Mouse (Mus musculus) midbrain, embryonic 15.5 days (tissue): ENCODE measurements around the gene Hip1r. TPM values are rescaled to one million over a fixed set of nuclear protein-coding genes. Genes with fewer than 3 reads are reported as not detected.

Experiments used
- ATAC-seq: fragments of 200-750 bp; cut with Nextera tagmentation; replicated peaks from 2 replicates; pipeline ENCODE4 v1.8.0; 2017; ENCODE audit warnings: moderate TSS enrichment
- H3K27ac ChIP-seq: fragments of 300-500 bp; sonication (generic); 2 replicates; pipeline ENCODE4 v1.5.1; 2015; ENCODE audit warnings: mild to moderate bottlenecking, inconsistent platforms
- H3K27me3 ChIP-seq: fragments of 300-500 bp; sonication (generic); replicated peaks from 2 replicates; pipeline ENCODE4 v1.6.1; 2015; ENCODE audit warnings: inconsistent platforms
- H3K36me3 ChIP-seq: fragments of 300-500 bp; sonication (generic); replicated peaks from 2 replicates; pipeline ENCODE4 v1.6.1; 2015; ENCODE audit warnings: inconsistent platforms
- H3K4me1 ChIP-seq: fragments of 300-500 bp; sonication (generic); 2 replicates; pipeline ENCODE4 v1.6.1; 2015; ENCODE audit warnings: inconsistent platforms
- H3K4me2 ChIP-seq: fragments of 300-500 bp; sonication (generic); 2 replicates; pipeline ENCODE4 v1.6.1; 2015; ENCODE audit warnings: inconsistent platforms, mild to moderate bottlenecking, moderate library complexity
- H3K4me3 ChIP-seq: fragments of 300-500 bp; sonication (generic); 2 replicates; pipeline ENCODE4 v1.5.1; 2015; ENCODE audit warnings: mild to moderate bottlenecking, inconsistent platforms
- H3K9ac ChIP-seq: fragments of 300-500 bp; sonication (generic); 2 replicates; pipeline ENCODE4 v1.6.1; 2015; ENCODE audit warnings: mild to moderate bottlenecking, inconsistent platforms
- H3K9me3 ChIP-seq: fragments of 300-500 bp; sonication (generic); 2 replicates; pipeline ENCODE4 v1.6.1; 2016; ENCODE audit warnings: inconsistent platforms
- WGBS: fragments of 180-500 bp; shearing (Covaris S2); methylation state at CpG from one replicate; pipeline ENCODE4 v1.1.7; 2015; ENCODE audit warnings: mixed read lengths; 5-methylcytosine and 5-hydroxymethylcytosine counted together
- polyA plus RNA-seq: library from polyadenylated mRNA; unstranded; fragments of >200 nt; fragmentation: Nextera tagmentation; extraction: Ambion mirVana; gene quantifications from 2 replicates; pipeline ENCODE4 v1.2.1, GENCODE M21; 2015

The Hip1r gene
- 29.8 and 30.7 TPM in 2 replicates for polyA plus RNA-seq

DNA sequence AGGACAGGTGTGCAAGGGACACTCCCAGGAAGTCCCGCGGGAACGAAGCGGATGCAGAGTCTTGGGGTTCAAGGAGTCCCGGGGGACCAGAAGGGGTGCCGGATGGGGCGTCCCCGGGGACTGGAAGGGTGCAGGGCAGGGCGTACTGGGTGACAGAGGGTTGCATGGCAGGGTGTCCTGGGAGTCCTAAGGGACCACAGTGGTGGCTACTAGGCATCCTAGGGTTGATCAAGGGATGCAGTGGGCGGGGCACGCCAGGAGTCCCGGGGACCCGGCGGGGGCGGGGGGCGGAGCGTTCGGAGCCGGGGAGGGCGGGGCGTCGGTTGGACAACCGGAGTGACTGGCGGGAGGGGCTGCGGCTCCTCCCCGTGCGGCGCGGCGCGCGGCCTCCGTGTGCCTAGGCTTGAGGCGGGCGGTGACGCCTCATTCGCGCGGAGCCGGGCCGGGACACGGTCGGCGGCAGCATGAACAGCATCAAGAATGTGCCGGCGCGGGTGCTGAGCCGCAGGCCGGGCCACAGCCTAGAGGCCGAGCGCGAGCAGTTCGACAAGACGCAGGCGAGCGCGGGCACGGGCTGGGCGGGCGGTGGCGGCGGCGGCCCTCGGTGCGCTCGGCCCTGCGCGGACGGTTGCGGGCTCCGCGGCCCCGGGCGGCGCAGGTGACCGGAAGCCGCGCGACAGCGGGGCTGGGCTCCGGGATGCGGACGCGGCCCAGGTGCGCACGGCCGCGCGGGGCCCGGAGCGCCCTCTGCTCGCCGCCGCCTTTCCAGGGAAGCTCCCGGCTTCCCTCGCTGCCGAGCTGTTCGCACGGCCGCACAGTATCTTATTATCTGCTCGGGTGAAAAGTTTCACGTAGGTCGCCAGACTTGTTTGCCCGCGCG, at the start of gene Hip1r:
Hip1r (plus strand) TSS at position 330 of the 880 bp plus-strand sequence.
- Histone ChIP-seq H3K4me2 (peak within 1 kb of the TSS; percentile 90), H3K4me3 (peak within 1 kb of the TSS; percentile 64), H3K27me3 (0 out of 2 replicates have a peak, but pooled peaks cover 3% of the 10 kb centered on the region), H3K36me3 (no peaks in the 10 kb centered on the region), H3K27ac (peak within 1 kb of the TSS; percentile 46; the same call in 1 of the 2 replicates), H3K9me3 (no peaks in the 10 kb centered on the region), H3K4me1 (peaks cover 16% of the 10 kb centered on the region), H3K9ac (peak within 1 kb of the TSS; percentile 54)
- WGBS, result under 1% methylated on average over 88 of the region's 106 CpGs
- ATAC-seq, result peak; percentile 80

DNA sequence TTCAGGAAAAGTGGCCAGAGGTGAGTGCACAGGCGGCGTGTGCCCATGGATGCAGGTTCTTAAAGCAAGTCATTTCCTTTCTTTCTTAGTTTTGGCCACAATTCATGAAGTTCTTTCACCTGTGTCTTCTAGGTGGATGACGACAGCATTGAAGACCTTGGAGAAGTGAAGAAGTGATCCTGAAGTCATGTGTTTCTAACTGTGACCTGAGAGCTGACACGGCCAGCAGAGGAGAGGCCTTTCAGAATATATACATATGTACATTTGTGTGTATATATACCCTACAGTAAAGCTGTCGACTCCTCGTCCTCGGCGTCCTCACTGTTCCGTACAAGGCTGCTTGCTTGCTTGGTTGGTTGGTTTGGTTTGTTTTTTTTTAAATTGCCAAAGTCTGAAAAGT, 46.3 kb upstream of the Hip1r start, which contains the start of gene Gm43518:
Gm43518 (plus strand) TSS at position 301 of the 400 bp plus-strand sequence.
- H3K9me3 ChIP-seq, result no peaks in the 10 kb centered on the region
- WGBS, result 96% methylated on average over 9 of the region's 9 CpGs
- H3K9ac ChIP-seq, result no peak within 1 kb of the TSS
- no peak for ATAC-seq
- peaks cover 8% of the 10 kb centered on the region; the same call in 1 of the 2 replicates for H3K4me1 ChIP-seq
- no peak within 1 kb of the TSS for H3K4me3 ChIP-seq
- H3K4me2 ChIP-seq, result no peak within 1 kb of the TSS
- peaks cover 55% of the 10 kb centered on the region for H3K36me3 ChIP-seq
- no peak within 1 kb of the TSS for H3K27ac ChIP-seq
- H3K27me3 ChIP-seq, result no peaks in the 10 kb centered on the region

DNA sequence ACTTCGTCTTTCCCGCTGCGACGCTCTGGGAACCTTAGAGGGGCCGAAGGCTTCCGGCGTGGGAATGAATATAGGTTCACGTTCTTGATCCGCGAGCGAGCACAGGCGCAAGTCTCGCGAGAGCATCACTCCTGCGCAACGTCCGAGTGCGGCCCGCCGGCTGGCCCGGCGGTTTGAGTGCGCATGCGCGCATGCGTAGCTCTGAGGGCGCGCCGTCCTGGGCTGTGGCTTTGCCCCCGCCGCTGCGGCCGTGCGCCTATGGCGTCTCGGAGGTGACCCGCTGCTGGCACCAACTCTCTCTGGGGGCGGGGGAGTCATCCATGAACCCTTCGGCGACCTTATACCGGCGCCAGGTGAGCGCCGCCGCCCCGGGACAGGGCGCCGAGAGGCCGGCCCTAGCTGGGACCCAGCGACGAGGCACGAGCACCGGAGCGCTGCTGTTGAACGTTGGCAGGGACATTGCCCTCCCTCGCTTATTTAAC, 42.9 kb upstream of the Hip1r start, which contains the start of gene Ccdc62:
Ccdc62 (plus strand) TSS at position 172 of the 482 bp plus-strand sequence.
- Histone ChIP-seq H3K27me3 (no peaks in the 10 kb centered on the region), H3K9ac (peak within 1 kb of the TSS; percentile 70), H3K4me3 (peak within 1 kb of the TSS; percentile 50), H3K4me1 (peaks cover 8% of the 10 kb centered on the region; the same call in 1 of the 2 replicates), H3K4me2 (peak within 1 kb of the TSS; percentile 67), H3K36me3 (peaks cover 23% of the 10 kb centered on the region), H3K9me3 (no peaks in the 10 kb centered on the region), H3K27ac (peak within 1 kb of the TSS; percentile 91)
- WGBS, result under 1% methylated on average over 56 of the region's 56 CpGs
- ATAC-seq, result peak; percentile 98

DNA sequence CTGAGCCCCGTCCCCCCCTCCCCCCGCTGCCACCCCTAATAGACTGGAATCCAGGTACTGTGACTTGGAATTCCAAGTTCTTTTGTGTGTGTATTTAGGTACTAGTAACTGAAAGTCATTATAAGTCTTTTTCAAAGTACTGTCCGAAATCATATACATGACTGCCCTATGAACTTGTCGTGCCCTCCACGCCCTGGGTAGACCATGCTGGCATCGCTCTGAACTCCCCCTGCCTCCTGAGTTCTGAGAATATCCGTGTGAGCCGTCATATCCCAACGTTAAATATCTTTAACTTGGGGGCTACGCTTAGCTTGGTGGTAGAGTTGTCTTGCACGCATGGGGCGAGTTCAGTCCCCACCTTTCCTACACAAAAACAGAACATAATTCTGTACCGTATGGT, 42.3 kb upstream of the Hip1r start:
- Histone ChIP-seq H3K9me3 (no peaks in the 10 kb centered on the region), H3K4me1 (peaks cover 8% of the 10 kb centered on the region; the same call in 1 of the 2 replicates), H3K36me3 (peaks cover 17% of the 10 kb centered on the region), H3K9ac (peak overlapping the region; percentile 70), H3K4me2 (peak overlapping the region; percentile 67), H3K27me3 (no peaks in the 10 kb centered on the region), H3K4me3 (peak overlapping the region; percentile 50), H3K27ac (peak overlapping the region; percentile 91)
- 52% methylated on average over 13 of the region's 13 CpGs for WGBS
- peak; percentile 25; the same call in 1 of the 2 replicates for ATAC-seq

DNA sequence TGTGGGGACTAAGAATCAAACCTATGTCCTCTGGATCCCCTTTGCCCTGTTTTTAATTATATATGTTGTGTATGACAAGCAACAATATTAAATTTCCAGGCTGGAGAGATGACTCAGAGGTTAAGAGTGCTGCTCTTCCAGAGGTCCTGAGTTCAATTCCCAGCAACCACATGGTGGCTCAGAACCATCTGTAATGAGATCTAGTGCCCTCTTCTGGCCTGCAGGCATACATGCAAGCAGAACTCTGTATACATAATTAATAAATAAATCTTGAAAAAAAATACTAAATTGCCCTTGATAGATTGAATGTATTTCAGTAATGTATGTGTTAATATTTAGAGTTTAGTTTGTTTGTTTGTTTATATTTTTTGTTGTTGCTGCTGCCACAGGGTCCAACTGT, 40.5 kb upstream of the Hip1r start:
- Histone ChIP-seq H3K27me3 (no peaks in the 10 kb centered on the region), H3K27ac (no peak overlapping the region), H3K36me3 (peaks cover 1% of the 10 kb centered on the region; the same call in 1 of the 2 replicates), H3K9ac (no peak overlapping the region), H3K4me3 (no peak overlapping the region), H3K4me1 (peaks cover 8% of the 10 kb centered on the region; the same call in 1 of the 2 replicates), H3K4me2 (no peak overlapping the region), H3K9me3 (no peaks in the 10 kb centered on the region)
- ATAC-seq, result no peak

DNA sequence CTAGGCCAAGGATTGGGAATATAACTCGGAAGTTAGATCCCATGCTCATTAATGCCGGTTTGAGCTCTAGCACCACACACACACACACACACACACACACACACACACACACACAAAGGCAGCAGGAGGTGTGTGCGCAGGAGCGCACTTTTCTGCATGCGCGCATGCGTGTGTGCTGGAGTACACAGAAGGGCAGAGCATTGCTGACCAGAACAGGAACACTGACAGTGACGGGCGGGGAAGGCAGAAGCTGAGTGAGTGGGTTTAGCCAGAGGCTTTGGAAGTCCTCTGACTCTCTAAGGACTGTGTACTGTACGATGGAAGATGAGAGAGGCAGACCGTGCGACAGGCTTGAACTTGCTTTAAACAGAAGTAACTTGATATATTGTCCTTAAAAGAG, 39.9 kb upstream of the Hip1r start:
- Histone ChIP-seq H3K27ac (no peak overlapping the region), H3K4me1 (peaks cover 8% of the 10 kb centered on the region; the same call in 1 of the 2 replicates), H3K36me3 (no peaks in the 10 kb centered on the region), H3K27me3 (no peaks in the 10 kb centered on the region), H3K4me3 (no peak overlapping the region), H3K9ac (no peak overlapping the region), H3K4me2 (no peak overlapping the region), H3K9me3 (no peaks in the 10 kb centered on the region)
- WGBS, result 88% methylated on average over 12 of the region's 12 CpGs
- no peak for ATAC-seq

DNA sequence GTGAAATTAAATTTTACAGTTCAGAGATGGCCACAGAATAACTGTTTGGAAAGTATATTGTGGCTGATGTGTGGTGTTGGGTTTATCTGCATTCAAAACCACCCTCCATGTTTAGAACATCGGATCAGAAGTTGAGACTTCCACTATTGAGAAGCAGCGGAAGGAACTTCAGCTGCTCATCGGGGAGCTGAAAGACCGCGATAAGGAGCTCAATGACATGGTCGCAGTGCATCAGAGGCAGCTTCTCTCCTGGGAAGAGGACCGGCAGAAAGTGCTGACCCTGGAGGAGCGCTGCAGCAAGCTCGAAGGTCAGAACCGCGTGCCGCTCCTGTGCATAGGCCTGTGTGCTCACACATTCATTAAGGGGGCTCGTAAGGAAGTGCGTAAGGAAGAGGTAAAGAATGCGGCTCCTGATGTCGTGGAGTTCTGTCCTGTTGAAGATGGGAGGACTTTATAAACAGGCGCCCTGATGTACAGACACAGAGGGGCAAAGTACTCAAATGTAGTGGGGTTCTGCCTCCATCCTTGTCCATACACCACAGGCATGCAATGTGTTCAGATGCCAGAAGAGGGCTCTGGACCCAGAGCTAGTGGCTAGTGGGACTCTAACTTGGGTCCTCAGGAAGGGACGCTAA, 39.4 kb upstream of the Hip1r start:
- Histone ChIP-seq H3K9me3 (no peaks in the 10 kb centered on the region), H3K4me1 (peaks cover 8% of the 10 kb centered on the region; the same call in 1 of the 2 replicates), H3K36me3 (no peaks in the 10 kb centered on the region), H3K9ac (no peak overlapping the region), H3K4me3 (no peak overlapping the region), H3K27ac (no peak overlapping the region), H3K4me2 (no peak overlapping the region), H3K27me3 (no peaks in the 10 kb centered on the region)
- 34% methylated on average over 18 of the region's 18 CpGs for WGBS
- no peak for ATAC-seq

DNA sequence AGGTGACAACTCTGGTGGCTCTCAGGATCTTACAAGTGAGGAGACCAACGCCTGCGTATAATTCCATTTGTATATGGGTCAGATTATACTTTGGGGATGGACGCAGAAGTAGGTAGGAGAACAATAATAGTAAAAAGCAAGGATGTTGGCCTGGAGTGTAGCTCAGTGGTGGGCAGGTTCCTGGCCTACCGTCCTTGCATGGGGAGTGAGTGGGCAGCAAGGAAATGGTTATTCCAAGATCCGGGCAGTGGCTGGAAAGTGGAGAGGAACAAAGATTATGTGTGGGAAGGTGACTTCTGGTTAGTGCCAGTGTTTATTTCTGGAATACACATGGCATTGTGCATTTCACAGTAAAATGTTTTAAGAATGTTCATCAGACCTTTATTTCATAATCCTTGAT, 37.5 kb upstream of the Hip1r start:
- Histone ChIP-seq H3K27ac (no peak overlapping the region), H3K4me1 (peaks cover 4% of the 10 kb centered on the region; the same call in 1 of the 2 replicates), H3K9me3 (no peaks in the 10 kb centered on the region), H3K4me2 (no peak overlapping the region), H3K36me3 (no peaks in the 10 kb centered on the region), H3K9ac (no peak overlapping the region), H3K4me3 (no peak overlapping the region), H3K27me3 (no peaks in the 10 kb centered on the region)
- ATAC-seq, result no peak
- WGBS, result 95% methylated on average over 5 of the region's 5 CpGs

DNA sequence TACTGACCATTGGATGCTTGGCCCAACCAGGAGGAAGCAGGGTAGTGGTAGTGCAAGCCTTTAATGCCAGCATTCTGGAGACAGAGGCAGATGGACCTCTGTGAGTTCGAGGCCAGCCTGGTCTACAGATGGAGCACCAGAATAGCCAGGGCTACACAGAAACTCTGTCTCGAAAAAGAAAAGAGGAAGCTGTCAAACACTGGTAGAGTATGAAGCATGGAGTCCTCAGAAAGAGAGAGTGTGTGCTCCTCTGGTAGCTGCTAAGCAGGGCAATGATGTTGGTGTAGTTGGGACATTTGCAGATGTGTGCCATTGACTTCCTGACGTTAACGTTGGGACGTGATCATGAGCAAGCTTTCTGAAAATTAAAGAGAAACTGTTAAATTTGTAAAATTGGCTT, 34.9 kb upstream of the Hip1r start:
- Histone ChIP-seq H3K4me2 (no peak overlapping the region), H3K9me3 (no peaks in the 10 kb centered on the region), H3K9ac (no peak overlapping the region), H3K36me3 (no peaks in the 10 kb centered on the region), H3K4me3 (no peak overlapping the region), H3K4me1 (no peaks in the 10 kb centered on the region), H3K27me3 (no peaks in the 10 kb centered on the region), H3K27ac (no peak overlapping the region)
- WGBS, result 90% methylated on average over 5 of the region's 5 CpGs
- no peak for ATAC-seq

DNA sequence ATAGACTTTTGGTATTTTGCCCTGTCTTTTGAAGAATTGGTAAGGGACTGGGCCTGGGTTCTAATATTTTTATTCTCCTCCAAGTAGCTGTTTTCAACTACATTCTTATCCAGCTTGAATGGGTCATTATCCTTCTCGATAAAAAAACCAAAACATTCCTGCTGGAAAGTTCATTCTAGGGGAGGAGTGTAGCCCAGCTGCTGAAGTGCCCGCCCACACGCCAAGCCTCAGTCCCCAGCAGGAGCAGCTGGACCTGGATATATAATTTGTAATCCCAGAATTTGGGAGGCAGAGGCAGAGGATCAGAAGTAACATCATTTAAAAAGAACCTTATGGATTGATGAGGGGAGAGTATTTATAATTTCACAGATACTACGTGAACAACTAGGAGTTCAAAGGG, 26.9 kb upstream of the Hip1r start:
- Histone ChIP-seq H3K36me3 (no peaks in the 10 kb centered on the region), H3K9me3 (no peaks in the 10 kb centered on the region), H3K4me3 (no peak overlapping the region), H3K4me2 (no peak overlapping the region), H3K27me3 (no peaks in the 10 kb centered on the region), H3K4me1 (no peaks in the 10 kb centered on the region), H3K9ac (no peak overlapping the region), H3K27ac (no peak overlapping the region)
- ATAC-seq, result no peak
- WGBS, result 70% methylated on average over 4 of the region's 4 CpGs

DNA sequence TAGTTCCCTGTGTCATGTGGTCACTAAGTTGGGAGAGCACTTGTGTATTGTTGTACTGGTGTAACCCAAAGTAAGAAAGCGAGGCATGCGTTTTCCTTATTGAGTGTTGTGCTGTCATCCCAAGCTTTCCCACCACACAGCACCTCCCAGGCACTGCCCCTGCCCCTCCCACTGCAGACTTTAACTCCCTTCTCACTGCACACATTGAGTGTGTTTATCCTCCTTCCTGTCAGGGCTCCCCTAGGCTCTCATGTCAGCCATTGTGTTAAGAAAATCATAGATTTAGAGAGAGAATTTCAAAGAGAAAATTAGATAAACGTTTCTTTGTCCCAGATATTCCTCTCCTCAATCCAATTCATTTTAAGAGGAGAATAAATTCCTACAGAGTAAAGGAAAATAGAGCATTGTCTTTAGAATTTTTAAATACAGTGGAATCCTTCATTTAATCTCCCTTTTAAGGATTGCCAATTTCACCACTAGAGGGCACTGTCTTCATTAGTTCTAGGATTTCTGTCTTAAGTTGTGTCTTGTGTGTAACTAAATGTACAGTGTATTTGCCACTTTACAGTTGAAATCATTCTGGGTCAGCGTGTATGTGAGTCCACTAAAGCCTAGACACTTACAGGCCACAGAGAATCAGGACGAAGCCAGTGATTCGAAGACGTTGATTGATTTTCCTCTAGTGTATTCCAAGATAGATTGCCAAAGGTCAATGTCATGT, 26.2 kb upstream of the Hip1r start:
- ATAC-seq, result no peak

More for the DNA sequence above, 26.2 kb upstream of the Hip1r start:
- Histone ChIP-seq H3K9me3 (no peaks in the 10 kb centered on the region), H3K27me3 (no peaks in the 10 kb centered on the region), H3K36me3 (no peaks in the 10 kb centered on the region), H3K9ac (no peak overlapping the region), H3K4me1 (no peaks in the 10 kb centered on the region), H3K4me2 (no peak overlapping the region), H3K4me3 (no peak overlapping the region), H3K27ac (no peak overlapping the region)
- WGBS, result 57% methylated on average over 7 of the region's 7 CpGs
